Mouse (Mus musculus): Measurements from ENCODE around the gene Cwf19l2.
"Not testable (repeated sequence)": the region's sequence is repeated elsewhere in the genome, so short reads cannot be mapped to it uniquely, and the experiment has no call there.

DNA sequence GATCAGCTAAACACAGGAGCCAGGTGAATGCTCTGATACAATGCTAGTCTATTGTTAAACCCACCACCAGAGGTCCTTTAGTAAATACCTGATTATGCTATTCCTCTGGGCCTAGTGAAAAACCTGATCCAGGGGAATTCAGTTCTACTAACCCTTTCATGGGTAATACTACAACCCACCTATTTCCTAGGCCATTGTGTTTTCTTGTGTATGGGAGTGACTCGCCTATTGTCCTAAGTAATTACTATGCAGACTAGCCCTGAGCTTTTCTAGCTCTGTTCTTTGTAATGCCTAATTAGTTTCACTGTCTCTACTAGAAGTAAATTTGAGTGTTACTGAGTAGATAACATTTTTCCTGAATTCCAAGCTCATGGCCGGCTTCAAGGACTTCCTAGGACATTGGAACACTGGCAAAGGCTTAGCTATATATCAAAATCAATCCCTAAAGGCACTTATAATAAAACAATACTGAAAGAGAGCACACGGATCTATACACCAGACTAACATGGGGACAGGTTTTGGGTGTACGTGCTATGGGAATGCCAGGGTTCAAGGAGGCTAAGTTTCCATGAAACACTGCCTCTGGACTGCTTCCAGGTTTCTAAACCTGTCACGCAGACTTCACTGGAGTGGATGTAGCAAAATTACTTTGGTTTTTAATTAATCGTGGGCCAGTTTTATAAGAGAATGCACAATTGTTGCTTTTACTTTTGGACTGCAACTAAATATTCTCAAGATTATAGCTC is 36.3 kb downstream of the Cwf19l2 start:
- not testable (repeated sequence) for TF ChIP-seq CTCF (IDR thresholded peaks at IDR 0.05; ENCODE audit: borderline replicate concordance, insufficient read depth, low read length); POLR2A (IDR thresholded peaks at IDR 0.05; ENCODE audit: low read depth, low read length)

All from embryonic fibroblast, embryonic 13.5 days (primary cell).